Mouse (Mus musculus) liver, adult 2 months (tissue): ENCODE results near the gene Ankrd44. TPM values are rescaled to one million over a fixed set of nuclear protein-coding genes. Genes with fewer than 3 reads are reported as not detected.
A peak's percentile ranks its signal among the peaks of the same experiment; 100 is the strongest.

Experiments
- DNase-seq: peaks from one replicate; pipeline ENCODE4 v3.0.0-alpha.2; 2011; ENCODE audit warnings: low read depth, low spot score; ENCODE audit errors: extremely low read depth
- H3K27ac ChIP-seq: fragments of 200-500 bp; replicated peaks from 2 replicates; pipeline ENCODE4 v1.5.1; 2012; ENCODE audit warnings: low read depth, mild to moderate bottlenecking, control low read depth, inconsistent platforms, low read length; ENCODE audit not compliant: insufficient read depth
- H3K27me3 ChIP-seq: fragments of 200-500 bp; 2 replicates; pipeline ENCODE4 v1.6.1; 2012; ENCODE audit warnings: mild to moderate bottlenecking, moderate library complexity, low read length, inconsistent platforms; ENCODE audit not compliant: control insufficient read depth, insufficient read depth
- H3K36me3 ChIP-seq: fragments of 200-500 bp; 2 replicates; pipeline ENCODE4 v1.6.1; 2012; ENCODE audit warnings: low read length, inconsistent platforms; ENCODE audit not compliant: control insufficient read depth, insufficient read depth
- H3K4me1 ChIP-seq: fragments of 200-500 bp; 2 replicates; pipeline ENCODE4 v1.6.1; 2011; ENCODE audit warnings: low read length; ENCODE audit not compliant: control insufficient read depth, insufficient read depth
- H3K4me3 ChIP-seq: fragments of 200-500 bp; 2 replicates; pipeline ENCODE4 v1.5.1; 2011; ENCODE audit warnings: low read depth, mild to moderate bottlenecking, control low read depth, low read length, moderate library complexity; ENCODE audit not compliant: insufficient read depth
- H3K79me2 ChIP-seq: fragments of 200-500 bp; 2 replicates; pipeline ENCODE4 v1.6.1; 2012; ENCODE audit warnings: inconsistent platforms, mild to moderate bottlenecking, low read length, moderate library complexity; ENCODE audit not compliant: control insufficient read depth, insufficient read depth
- H3K9ac ChIP-seq: fragments of 200-500 bp; 2 replicates; pipeline ENCODE4 v1.6.1; 2012; ENCODE audit warnings: low read depth, mild to moderate bottlenecking, control low read depth, inconsistent platforms, low read length
- CTCF ChIP-seq: fragments of 200-500 bp; IDR thresholded peaks from 2 replicates; pipeline ENCODE4 v1.5.1; 2011; ENCODE audit warnings: low read depth, low read length, control low read depth
- POLR2A ChIP-seq: fragments of 200-500 bp; IDR thresholded peaks from 2 replicates; pipeline ENCODE4 v1.6.1; 2011; ENCODE audit warnings: low read length, control low read depth; ENCODE audit not compliant: insufficient read depth; ENCODE audit errors: extremely low read depth
- WGBS: fragments of 180-500 bp; shearing (Covaris S2); methylation state at CpG from one replicate; pipeline ENCODE4 v1.1.7; 2018; 5-methylcytosine and 5-hydroxymethylcytosine counted together
- polyA plus RNA-seq: library from polyadenylated mRNA; depleted of rRNA; stranded (reverse); fragments of >200 nt; gene quantifications from 2 replicates; pipeline ENCODE4 v1.2.3, GENCODE M21; 2012
- total RNA-seq: library from RNA; depleted of rRNA; stranded (reverse); fragments of >200 nt; gene quantifications from 2 replicates; pipeline ENCODE4 v1.2.3, GENCODE M21; 2014

Ankrd44 gene
- total and polyA plus RNA-seq, 2 experiments = 2.3 to 8.5 TPM

DNA sequence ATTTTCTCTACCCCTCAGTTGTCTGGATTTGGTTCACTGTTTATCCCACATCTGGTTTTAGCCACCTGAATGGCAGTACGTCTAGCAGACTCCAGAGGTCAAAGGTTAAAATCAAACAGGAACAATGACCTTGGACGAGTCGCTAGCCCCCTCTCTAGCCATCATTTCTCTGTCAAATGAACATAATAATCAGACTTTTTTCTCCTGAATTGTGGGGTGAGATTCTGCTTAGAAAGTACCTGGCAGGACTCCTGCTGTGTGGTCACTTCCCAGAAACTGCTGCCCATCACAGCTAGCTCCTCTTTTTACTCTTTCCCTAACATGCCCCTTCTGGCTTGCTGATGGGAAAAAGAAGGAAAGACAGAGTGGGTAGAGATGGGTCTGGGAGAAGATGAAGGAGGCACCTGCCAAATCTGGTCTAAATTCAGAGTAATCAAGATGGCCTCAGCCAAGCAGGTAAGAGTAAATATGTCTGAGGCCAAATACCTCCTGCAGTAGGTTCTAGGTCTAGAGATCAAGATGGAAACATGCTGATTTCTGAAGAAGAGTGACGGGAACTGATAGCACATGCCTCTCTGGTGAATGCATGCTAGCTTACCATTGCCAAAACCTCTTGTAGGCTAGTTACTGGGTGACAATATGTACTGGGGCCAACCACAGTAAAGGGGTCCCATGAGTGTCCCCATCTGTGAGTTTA lies 117.6 kb downstream of the Ankrd44 start:
- WGBS = 80% methylated on average over 4 of the region's 4 CpGs
- H3K9ac ChIP-seq = no peak overlapping the region
- H3K36me3 ChIP-seq = no peaks in the 10 kb centered on the region
- no peak for TF ChIP-seq CTCF
- TF ChIP-seq POLR2A = no peak
- peaks cover 4% of the 10 kb centered on the region for H3K4me1 ChIP-seq
- H3K79me2 ChIP-seq = no peaks in the 10 kb centered on the region
- no peaks in the 10 kb centered on the region for H3K27me3 ChIP-seq
- H3K27ac ChIP-seq = no peak overlapping the region
- H3K4me3 ChIP-seq = no peak overlapping the region
- no peak for DNase-seq

DNA sequence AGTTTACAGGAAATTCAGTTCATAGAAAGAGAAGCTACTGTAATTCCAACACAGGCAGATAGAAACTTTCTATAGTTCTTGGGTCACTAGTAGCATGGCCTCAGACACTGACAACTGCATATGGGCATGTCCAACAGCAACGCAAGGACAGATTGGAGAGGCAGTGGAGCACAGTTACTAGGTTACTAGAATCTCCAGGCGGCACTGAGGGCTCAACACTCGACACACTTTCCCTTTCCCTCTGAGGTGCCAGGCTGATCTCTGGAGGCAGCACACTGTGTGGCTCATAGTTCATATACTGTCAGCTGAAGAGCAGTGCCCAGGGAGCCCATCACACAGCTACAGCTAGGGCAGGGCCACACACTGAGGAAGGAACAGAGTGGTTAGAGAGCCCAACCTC lies 118.4 kb downstream of the Ankrd44 start:
- H3K27ac ChIP-seq = no peak overlapping the region
- WGBS = 94% methylated on average over 3 of the region's 3 CpGs

DNA sequence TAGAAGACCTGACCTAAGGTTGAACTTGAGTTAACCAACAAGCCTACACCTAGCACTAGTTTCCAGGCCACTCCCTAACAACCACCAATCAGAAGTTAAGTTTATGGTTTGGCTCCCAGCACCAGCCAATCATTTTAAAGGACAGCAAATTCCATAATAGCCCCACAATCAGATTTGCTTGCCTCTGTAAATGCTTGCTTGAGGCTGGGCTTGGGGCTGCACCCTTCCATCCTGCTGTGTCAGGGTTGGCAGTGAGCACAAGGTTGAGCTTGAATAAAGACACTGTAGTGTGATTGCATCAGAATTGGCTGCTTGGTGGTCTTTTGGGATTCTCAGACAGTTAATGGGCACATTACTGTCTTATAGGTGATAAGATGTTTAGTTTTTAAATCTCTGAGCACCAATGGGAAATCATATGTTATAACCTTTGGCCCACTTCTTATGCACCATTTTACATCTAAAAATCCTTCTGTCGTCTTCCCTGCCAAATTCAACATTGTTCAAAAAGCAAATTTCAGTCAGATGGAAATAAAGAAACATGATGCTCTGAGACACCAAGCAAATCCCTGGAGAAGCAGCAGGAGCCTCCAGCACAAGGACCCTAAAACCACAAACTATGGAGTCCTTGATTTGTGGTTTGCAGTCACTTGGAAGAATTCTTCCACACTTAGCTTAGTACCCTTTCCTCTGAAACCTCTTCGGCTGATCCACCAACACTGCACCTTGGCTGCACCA lies 119.9 kb downstream of the Ankrd44 start:
- no peak overlapping the region for H3K9ac ChIP-seq
- no peaks in the 10 kb centered on the region for H3K36me3 ChIP-seq
- H3K4me1 ChIP-seq = peaks cover 4% of the 10 kb centered on the region
- DNase-seq = no peak
- WGBS = 89% methylated on average over 2 of the region's 2 CpGs
- no peak overlapping the region for H3K27ac ChIP-seq
- no peaks in the 10 kb centered on the region for H3K79me2 ChIP-seq
- TF ChIP-seq CTCF = no peak
- TF ChIP-seq POLR2A = no peak
- H3K27me3 ChIP-seq = no peaks in the 10 kb centered on the region
- no peak overlapping the region for H3K4me3 ChIP-seq

More for the DNA sequence above, 118.4 kb downstream of the Ankrd44 start:
- Histone ChIP-seq H3K36me3 (no peaks in the 10 kb centered on the region), H3K79me2 (no peaks in the 10 kb centered on the region), H3K27me3 (no peaks in the 10 kb centered on the region), H3K4me3 (no peak overlapping the region), H3K4me1 (peaks cover 4% of the 10 kb centered on the region), H3K9ac (no peak overlapping the region)
- TF ChIP-seq POLR2A (no peak), CTCF (no peak)
- no peak for DNase-seq

DNA sequence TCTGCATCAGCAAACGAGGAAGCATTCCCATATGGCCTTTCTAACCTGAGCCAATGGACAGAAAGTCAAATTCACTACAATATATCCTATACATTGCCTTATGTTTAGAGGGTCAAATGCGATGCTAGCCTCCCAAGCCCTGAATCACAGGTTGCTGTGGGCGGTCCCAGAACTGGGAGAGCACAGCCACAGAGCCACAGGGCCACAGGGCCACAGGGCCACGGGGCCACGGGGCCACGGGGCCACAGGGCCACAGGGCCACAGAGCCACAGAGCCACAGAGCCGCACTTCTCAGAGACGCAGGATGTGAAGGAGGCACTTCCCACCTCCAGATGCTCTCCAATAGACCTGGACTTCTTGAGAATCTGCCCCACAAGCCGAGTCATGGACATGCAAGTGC lies 121.8 kb downstream of the Ankrd44 start:
- Histone ChIP-seq H3K4me1 (no peaks in the 10 kb centered on the region), H3K4me3 (no peak overlapping the region), H3K27me3 (no peaks in the 10 kb centered on the region), H3K79me2 (no peaks in the 10 kb centered on the region), H3K36me3 (no peaks in the 10 kb centered on the region), H3K9ac (no peak overlapping the region), H3K27ac (no peak overlapping the region)
- no peak for DNase-seq
- 90% methylated on average over 9 of the region's 9 CpGs for WGBS
- TF ChIP-seq CTCF = no peak
- no peak for TF ChIP-seq POLR2A

DNA sequence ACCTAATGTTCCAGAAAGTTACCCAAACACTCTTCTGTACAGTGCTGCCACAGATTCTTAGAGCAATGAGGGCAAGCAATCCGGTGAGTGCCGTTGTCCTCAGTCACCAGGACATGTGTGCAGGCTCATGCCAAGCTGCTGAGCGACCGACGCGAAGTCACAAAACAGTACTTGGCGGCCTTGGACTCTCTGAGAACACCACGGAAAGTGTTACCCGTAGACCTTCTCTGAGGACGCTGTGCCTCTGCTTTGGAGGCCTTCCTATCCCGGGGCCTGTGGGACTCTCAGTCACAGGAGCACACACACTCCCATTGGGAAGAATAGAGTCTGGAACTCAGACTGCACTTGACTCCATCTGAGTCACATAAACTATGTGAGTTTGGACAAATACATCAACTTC lies 123.5 kb downstream of the Ankrd44 start:
- Histone ChIP-seq H3K36me3 (no peaks in the 10 kb centered on the region), H3K79me2 (no peaks in the 10 kb centered on the region), H3K27ac (peak overlapping the region; percentile 2; the same call in 1 of the 2 replicates), H3K4me1 (no peaks in the 10 kb centered on the region; the same call in 1 of the 2 replicates), H3K27me3 (no peaks in the 10 kb centered on the region), H3K9ac (no peak overlapping the region), H3K4me3 (no peak overlapping the region)
- no peak for TF ChIP-seq POLR2A
- TF ChIP-seq CTCF = no peak
- DNase-seq = no peak
- WGBS = 75% methylated on average over 11 of the region's 11 CpGs

DNA sequence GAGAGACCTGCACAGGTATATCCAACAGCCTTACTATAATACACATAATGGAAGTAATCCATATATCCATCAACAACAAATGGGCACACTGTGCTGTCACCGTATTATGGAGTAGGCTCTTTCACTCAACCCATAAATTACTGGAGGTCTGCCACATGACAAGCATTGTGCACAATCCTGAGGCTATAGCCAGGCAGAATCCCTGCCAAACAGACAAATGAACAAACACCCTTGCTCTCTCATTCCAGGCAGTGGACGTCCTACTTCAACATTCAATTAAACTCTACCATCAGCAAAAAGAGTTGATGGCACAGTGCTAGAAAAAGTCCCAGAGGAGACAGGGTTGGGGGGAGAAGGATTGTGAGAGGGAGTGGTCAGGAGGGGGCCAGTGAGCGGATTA lies 124.9 kb downstream of the Ankrd44 start:
- Histone ChIP-seq H3K9ac (no peak overlapping the region), H3K36me3 (no peaks in the 10 kb centered on the region), H3K79me2 (no peaks in the 10 kb centered on the region), H3K27me3 (no peaks in the 10 kb centered on the region), H3K27ac (no peak overlapping the region), H3K4me1 (no peaks in the 10 kb centered on the region; the same call in 1 of the 2 replicates), H3K4me3 (no peak overlapping the region)
- 50% methylated on average over 2 of the region's 3 CpGs for WGBS
- TF ChIP-seq POLR2A (no peak), CTCF (no peak)
- no peak for DNase-seq
